Mouse (Mus musculus): Measurements from ENCODE around the gene Erc2. TPM values are rescaled to one million over a fixed set of nuclear protein-coding genes. Genes with fewer than 3 reads are reported as not detected.

The Erc2 gene
- polyA plus RNA-seq, 1 experiment from 2014 or later = 33.1 TPM

DNA sequence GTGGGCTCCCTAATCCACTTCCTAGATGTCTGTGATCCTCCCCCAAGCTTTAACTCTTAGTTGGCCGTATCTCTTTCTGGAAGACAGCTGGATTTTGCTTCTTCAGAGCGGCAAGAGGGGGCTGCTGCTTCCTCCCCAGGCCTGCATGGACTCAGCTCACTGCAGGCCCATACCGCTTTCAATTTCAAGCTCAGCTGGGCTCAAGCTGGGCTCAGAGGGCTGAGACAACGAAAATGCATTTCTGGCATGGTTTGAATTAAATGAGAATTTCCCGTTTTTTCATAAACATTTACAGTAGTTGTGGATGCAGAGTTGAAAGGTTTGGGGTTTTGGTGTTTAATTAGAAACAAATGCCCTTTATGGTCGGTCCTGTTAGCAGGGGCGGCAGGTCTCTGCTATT is 812.8 kb downstream of the Erc2 start:
- no peaks in the 10 kb centered on the region for H3K36me3 ChIP-seq
- H3K9me3 ChIP-seq = no peaks in the 10 kb centered on the region
- no peak overlapping the region for H3K4me2 ChIP-seq (replicated peaks)
- H3K27me3 ChIP-seq (replicated peaks) = peaks cover 23% of the 10 kb centered on the region
- H3K4me1 ChIP-seq = no peaks in the 10 kb centered on the region
- no peak overlapping the region for H3K4me3 ChIP-seq
- H3K9ac ChIP-seq = no peak overlapping the region
- no peak overlapping the region for H3K27ac ChIP-seq
- ATAC-seq (ENCODE audit: low FRiP score, low read depth) = no peak
- 80% methylated on average over 7 of the region's 7 CpGs for WGBS

DNA sequence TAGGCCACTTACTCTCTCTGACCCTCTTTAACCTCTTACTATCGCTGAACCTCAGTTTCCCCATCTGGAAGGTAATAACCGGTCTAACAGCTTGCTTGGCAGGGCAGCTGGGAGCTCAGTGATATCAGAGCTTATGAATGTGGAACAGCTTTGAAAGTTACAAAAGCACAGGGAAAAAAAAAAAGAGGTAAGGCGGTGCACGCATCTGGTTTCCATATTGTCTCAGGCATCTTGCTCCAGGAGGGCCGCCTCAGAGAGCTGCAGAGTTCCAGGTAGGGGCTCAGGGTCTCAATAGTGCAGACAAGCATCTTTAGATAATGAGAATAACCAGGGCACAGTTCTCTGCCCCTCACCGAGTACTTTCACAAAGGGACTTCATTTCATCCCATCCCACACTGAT is 816.9 kb downstream of the Erc2 start:
- ATAC-seq (ENCODE audit: low FRiP score, low read depth) = no peak
- 80% methylated on average over 6 of the region's 6 CpGs for WGBS
- Histone ChIP-seq H3K27me3 (replicated peaks) (peaks cover 54% of the 10 kb centered on the region), H3K4me2 (replicated peaks) (no peak overlapping the region), H3K9ac (no peak overlapping the region), H3K36me3 (no peaks in the 10 kb centered on the region), H3K4me1 (peaks cover 11% of the 10 kb centered on the region), H3K27ac (no peak overlapping the region), H3K9me3 (no peaks in the 10 kb centered on the region), H3K4me3 (no peak overlapping the region)

DNA sequence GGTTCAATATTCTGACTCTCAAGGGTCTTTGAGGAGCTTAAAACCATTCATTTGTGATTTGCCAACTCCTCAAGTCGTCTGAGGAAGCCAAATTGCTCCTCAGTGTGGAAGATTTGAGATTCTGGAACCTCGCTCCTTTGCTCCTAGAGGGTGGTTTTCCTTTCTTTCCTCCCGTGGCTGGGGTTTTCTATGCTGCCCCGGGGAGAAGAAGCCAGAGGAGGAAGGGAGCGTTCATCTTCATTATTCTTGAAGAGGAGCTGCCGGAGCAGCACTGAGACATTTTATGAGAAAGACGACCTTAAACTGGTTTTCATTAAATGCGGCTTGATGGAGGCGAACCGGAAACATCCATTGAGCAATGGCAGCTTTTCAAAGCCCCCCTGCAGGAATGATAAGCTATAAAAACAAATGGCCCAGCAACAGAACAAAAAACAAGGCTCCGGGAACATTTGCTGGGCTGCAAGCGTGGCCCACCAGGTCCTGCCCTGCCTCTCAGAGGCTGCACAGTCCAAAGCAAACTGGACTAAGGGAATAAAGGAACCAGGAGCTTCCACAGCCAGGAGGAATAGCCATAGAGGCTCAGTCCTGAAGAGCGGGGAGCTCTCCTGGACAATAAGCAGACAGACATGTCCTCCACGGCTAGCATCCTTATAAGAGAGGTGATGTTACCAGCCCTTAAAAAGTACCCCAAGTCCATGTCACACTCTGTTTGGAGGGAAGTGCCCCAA is 819.2 kb downstream of the Erc2 start:
- peaks cover 11% of the 10 kb centered on the region for H3K4me1 ChIP-seq
- H3K27me3 ChIP-seq (replicated peaks) = peaks cover 71% of the 10 kb centered on the region
- no peak overlapping the region for H3K27ac ChIP-seq
- 7% methylated on average over 14 of the region's 14 CpGs for WGBS
- H3K4me2 ChIP-seq (replicated peaks) = peak overlapping the region; percentile 18
- ATAC-seq (ENCODE audit: low FRiP score, low read depth) = no peak
- no peak overlapping the region for H3K4me3 ChIP-seq
- 0 out of 2 replicates have a peak, but pooled peaks cover under 1% of the 10 kb centered on the region for H3K9me3 ChIP-seq
- 0 out of 2 replicates have a peak, but pooled peaks cover 4% of the 10 kb centered on the region for H3K36me3 ChIP-seq
- H3K9ac ChIP-seq = no peak overlapping the region

DNA sequence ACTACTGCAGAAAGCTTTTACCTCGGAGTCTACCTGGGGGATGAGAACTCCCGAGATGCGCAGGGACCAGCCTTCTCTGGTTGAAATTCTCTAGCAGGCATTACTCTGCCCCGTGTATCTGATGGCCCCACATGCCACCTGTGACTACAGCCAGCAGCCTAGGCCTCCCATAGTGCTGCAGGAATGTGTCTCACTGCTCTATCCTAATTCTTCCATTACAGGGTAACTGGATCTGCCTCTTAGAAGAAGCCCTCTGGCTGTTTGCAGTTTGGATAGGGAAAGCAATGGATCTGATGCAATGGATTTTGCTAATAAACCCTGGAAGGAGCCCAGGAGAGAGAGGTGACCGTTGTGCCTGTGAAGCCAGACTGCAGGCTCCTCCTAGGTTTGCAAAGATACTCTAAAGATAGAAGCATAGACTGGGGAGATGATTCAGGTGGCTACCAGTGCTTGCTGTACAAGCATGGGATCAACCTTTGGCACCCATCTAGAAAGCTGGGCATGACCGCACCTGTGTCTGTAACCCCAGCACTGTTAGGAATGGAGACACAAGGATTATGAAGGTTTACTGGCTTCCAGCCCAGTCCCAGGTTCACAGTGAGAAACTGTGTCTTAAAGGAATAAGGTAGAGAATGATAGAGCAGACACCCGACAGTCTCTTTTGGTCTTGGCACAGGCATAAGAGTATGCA is 821.2 kb downstream of the Erc2 start:
- H3K36me3 ChIP-seq = 0 out of 2 replicates have a peak, but pooled peaks cover 4% of the 10 kb centered on the region
- H3K4me2 ChIP-seq (replicated peaks) = no peak overlapping the region
- H3K27me3 ChIP-seq (replicated peaks) = peaks cover 84% of the 10 kb centered on the region
- H3K9ac ChIP-seq = no peak overlapping the region
- no peak overlapping the region for H3K27ac ChIP-seq
- H3K4me3 ChIP-seq = no peak overlapping the region
- H3K9me3 ChIP-seq = 0 out of 2 replicates have a peak, but pooled peaks cover 3% of the 10 kb centered on the region
- WGBS = 83% methylated on average over 7 of the region's 7 CpGs
- H3K4me1 ChIP-seq = peaks cover 11% of the 10 kb centered on the region
- no peak for ATAC-seq (ENCODE audit: low FRiP score, low read depth)

DNA sequence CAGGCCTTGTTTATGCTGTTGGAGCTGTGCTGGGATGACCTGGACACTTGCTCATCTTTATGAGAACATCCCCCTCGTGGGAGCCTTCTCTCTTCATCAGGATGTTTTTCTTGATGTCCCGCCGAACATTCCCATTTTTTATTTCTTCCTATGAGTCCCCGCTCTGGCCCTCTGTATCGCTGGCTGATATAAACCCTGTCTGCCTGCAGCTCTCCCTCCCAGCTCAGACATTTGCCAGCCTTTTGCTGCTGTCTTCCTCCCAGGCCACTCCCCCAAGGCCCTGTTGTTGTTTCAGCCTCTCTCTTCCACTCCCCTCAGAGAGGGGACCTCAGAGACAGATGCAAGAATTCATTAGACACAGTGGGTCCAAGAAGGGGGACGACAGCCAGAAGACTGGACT is 823.5 kb downstream of the Erc2 start:
- H3K9ac ChIP-seq = no peak overlapping the region
- 0 out of 2 replicates have a peak, but pooled peaks cover 3% of the 10 kb centered on the region for H3K9me3 ChIP-seq
- ATAC-seq (ENCODE audit: low FRiP score, low read depth) = no peak
- WGBS = 75% methylated on average over 6 of the region's 6 CpGs
- no peak overlapping the region for H3K4me2 ChIP-seq (replicated peaks)
- peaks cover 14% of the 10 kb centered on the region for H3K4me1 ChIP-seq
- H3K4me3 ChIP-seq = no peak overlapping the region
- no peak overlapping the region for H3K27ac ChIP-seq
- H3K27me3 ChIP-seq (replicated peaks) = peaks cover 84% of the 10 kb centered on the region
- 0 out of 2 replicates have a peak, but pooled peaks cover 4% of the 10 kb centered on the region for H3K36me3 ChIP-seq

DNA sequence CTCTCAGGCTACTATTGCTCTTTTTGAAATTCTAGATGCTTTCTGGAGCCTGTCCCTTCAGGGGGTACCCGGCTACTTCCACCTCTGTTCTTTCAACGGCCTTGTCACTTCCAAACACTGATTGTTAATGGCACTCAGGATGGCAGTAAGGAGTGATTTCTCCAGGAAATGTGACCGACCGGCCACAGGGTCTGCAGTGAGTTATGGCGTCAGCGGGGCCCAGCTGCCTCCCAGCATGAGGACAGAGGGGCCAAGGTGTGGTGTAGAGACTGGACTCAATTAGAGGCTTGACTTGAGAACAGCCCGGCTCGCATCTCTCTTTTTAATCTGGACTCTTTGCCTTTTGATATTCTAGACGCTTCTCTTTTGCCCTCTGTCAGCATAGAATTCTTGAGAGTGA is 829.5 kb downstream of the Erc2 start:
- Histone ChIP-seq H3K4me2 (replicated peaks) (no peak overlapping the region), H3K4me1 (peaks cover 14% of the 10 kb centered on the region), H3K9me3 (no peaks in the 10 kb centered on the region), H3K36me3 (no peaks in the 10 kb centered on the region), H3K9ac (no peak overlapping the region), H3K27ac (no peak overlapping the region), H3K4me3 (no peak overlapping the region), H3K27me3 (replicated peaks) (peaks cover 75% of the 10 kb centered on the region)
- WGBS = 36% methylated on average over 9 of the region's 9 CpGs
- ATAC-seq (ENCODE audit: low FRiP score, low read depth) = no peak

DNA sequence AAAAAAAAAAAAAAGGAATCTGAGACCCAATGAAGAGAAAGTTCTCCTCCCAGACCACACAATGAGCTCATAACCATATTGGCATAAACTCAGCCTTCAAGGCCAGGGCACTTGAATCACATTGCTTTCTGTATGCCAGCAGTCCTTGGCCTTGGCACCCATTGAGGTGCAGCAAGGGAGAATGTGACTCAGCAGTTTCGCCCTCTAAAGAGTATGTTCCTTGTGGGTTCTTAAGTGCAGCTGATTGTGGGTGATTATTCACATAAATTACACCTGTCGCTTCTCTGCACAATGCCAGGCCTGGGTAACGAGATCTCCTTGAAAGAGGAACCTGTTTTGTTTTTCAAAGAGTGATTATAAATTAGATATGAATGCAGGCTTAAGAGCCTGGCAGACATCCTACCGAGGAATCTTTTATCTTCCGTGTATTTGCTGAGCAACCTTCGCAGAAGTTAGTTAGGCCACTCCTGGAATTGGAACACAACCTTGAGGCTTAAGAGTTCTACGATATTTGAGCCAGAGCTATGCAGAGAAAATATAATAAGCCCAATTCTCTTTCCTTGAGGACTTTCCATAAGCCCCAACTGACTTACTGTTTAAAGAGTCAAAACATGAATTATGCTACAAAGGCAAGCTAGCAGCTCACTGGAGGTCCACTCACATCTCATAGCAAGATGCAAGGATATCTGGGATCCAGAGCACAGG is 834.3 kb downstream of the Erc2 start:
- Histone ChIP-seq H3K27ac (no peak overlapping the region), H3K4me1 (peaks cover 3% of the 10 kb centered on the region), H3K27me3 (replicated peaks) (peaks cover 60% of the 10 kb centered on the region), H3K4me2 (replicated peaks) (no peak overlapping the region), H3K9me3 (no peaks in the 10 kb centered on the region), H3K9ac (no peak overlapping the region), H3K36me3 (no peaks in the 10 kb centered on the region), H3K4me3 (no peak overlapping the region)
- 79% methylated on average over 7 of the region's 7 CpGs for WGBS
- no peak for ATAC-seq (ENCODE audit: low FRiP score, low read depth)

DNA sequence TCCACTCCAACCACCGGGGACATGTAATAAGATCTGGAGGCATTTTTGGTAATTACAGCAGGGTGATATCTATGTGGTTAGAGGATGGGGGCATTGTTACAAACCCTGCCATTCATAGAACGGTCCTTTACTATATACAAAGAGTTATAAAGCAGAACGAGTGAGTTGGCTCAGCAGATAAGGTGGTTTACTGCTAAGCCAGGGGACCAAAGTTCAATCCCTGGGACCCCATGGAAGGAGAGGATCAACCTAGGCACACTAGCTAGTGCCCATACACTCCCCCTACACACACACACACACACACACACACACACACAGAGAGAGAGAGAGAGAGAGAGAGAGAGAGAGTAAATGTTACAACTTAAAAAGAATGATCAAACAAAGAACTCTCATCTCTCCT is 835.2 kb downstream of the Erc2 start:
- 66% methylated on average over 3 of the region's 3 CpGs for WGBS
- no peaks in the 10 kb centered on the region for H3K9me3 ChIP-seq
- H3K9ac ChIP-seq = no peak overlapping the region
- no peaks in the 10 kb centered on the region for H3K36me3 ChIP-seq
- no peak overlapping the region for H3K4me3 ChIP-seq
- no peaks in the 10 kb centered on the region for H3K4me1 ChIP-seq
- no peak overlapping the region for H3K4me2 ChIP-seq (replicated peaks)
- peaks cover 56% of the 10 kb centered on the region for H3K27me3 ChIP-seq (replicated peaks)
- ATAC-seq (ENCODE audit: low FRiP score, low read depth) = no peak
- no peak overlapping the region for H3K27ac ChIP-seq

DNA sequence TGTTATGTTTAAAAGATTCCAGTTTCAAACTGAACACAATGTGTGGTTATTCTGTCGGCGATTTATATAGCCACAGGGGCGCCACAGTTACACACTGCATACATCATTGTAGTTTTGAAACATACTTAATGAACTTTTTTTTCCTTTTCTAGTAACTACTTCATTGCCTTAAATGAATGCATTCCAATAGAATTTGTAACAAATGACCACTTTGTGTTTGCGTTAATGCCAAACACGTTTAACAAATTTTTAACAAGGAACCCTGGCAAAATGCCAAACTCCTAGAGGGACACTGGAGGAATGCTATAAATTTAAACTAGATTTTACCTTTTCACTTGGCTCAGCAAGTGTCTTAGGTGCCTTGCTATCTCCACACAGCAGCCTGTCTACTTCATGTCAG is 845.7 kb downstream of the Erc2 start:
- WGBS = 56% methylated on average over 5 of the region's 5 CpGs
- H3K27me3 ChIP-seq (replicated peaks) = peaks cover 9% of the 10 kb centered on the region
- no peak for ATAC-seq (ENCODE audit: low FRiP score, low read depth)

DNA sequence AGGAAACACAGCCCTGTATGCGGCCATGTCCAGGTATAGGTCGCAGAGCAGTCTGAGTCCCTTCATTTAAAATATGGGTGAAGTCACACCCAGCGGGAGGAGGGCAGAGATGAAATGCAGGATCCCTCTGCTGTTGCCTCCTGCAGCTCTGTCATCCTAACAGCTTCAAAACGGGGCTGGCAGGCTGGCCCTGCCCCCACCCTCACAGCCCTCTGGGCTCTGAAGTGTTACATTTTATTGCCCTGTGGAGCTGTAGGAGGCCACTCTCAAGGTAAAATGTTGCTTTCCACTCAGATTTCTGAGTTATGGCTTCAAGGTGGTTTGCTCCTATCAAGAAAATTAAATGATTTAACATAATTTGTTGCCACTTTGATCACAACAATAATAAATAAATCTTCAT is 847.5 kb downstream of the Erc2 start:
- Histone ChIP-seq H3K4me3 (no peak overlapping the region), H3K27me3 (replicated peaks) (peaks cover 9% of the 10 kb centered on the region), H3K4me2 (replicated peaks) (no peak overlapping the region), H3K4me1 (peaks cover 20% of the 10 kb centered on the region), H3K9ac (no peak overlapping the region), H3K27ac (no peak overlapping the region), H3K9me3 (no peaks in the 10 kb centered on the region), H3K36me3 (no peaks in the 10 kb centered on the region)
- no peak for ATAC-seq (ENCODE audit: low FRiP score, low read depth)
- 16% methylated on average over 4 of the region's 4 CpGs for WGBS

More for the DNA sequence above, 845.7 kb downstream of the Erc2 start:
- Histone ChIP-seq H3K36me3 (no peaks in the 10 kb centered on the region), H3K9ac (no peak overlapping the region), H3K4me1 (peaks cover 18% of the 10 kb centered on the region; the same call in 1 of the 2 replicates), H3K27ac (no peak overlapping the region), H3K4me2 (replicated peaks) (no peak overlapping the region), H3K4me3 (no peak overlapping the region), H3K9me3 (no peaks in the 10 kb centered on the region)

DNA sequence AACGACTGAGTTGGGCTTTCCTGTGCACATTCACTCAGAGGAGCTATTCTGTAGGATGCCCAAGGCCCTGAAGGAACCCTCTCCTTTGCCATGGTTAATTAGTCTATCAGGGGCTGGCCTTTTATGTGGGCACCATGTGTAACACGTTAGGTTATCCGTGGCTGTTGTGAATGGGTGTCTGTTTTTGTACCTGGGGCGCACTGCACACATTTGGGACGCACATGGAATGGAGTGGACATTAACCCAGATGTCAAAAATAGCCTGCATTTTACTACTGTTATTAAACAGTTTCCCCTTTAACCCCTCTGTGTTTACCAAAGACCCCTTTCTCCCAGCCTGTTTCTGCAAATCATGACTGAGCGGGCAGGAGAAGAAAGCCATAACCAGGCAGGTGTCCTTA is 848.0 kb downstream of the Erc2 start:
- WGBS = 37% methylated on average over 6 of the region's 6 CpGs

DNA sequence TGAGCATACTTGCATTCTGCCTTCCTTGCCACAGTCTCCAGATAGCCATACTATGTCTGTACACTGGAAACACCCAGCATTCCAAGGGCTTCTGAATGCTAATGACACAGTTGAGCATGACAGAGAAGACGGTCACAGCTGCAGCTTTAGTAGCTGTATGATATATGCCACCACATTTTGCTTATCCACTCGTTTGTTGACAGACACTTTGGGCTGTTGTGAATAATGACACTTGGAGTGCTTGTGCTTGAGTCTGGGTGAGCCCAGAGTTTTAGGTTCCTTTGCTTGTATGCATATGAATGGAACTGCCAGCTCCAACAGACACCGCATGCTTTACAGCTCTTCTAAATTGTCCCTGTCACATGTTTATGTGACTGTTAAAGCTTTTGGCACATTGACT is 852.8 kb downstream of the Erc2 start:
- peaks cover 27% of the 10 kb centered on the region for H3K4me1 ChIP-seq
- H3K27me3 ChIP-seq (replicated peaks) = no peaks in the 10 kb centered on the region
- H3K9me3 ChIP-seq = no peaks in the 10 kb centered on the region
- H3K4me3 ChIP-seq = no peak overlapping the region
- no peaks in the 10 kb centered on the region for H3K36me3 ChIP-seq
- ATAC-seq (ENCODE audit: low FRiP score, low read depth) = peak; percentile 84
- H3K4me2 ChIP-seq (replicated peaks) = peak overlapping the region; percentile 43
- 12% methylated on average over 3 of the region's 3 CpGs for WGBS
- H3K9ac ChIP-seq = peak overlapping the region; percentile 14; the same call in 1 of the 2 replicates
- H3K27ac ChIP-seq = no peak overlapping the region

More for the DNA sequence above, 848.0 kb downstream of the Erc2 start:
- Histone ChIP-seq H3K36me3 (no peaks in the 10 kb centered on the region), H3K27me3 (replicated peaks) (peaks cover 9% of the 10 kb centered on the region), H3K27ac (no peak overlapping the region), H3K4me3 (no peak overlapping the region), H3K9me3 (no peaks in the 10 kb centered on the region), H3K4me2 (replicated peaks) (no peak overlapping the region), H3K4me1 (peaks cover 25% of the 10 kb centered on the region), H3K9ac (no peak overlapping the region)
- ATAC-seq (ENCODE audit: low FRiP score, low read depth) = no peak

Data from neural tube, embryonic 12.5 days (tissue).